Mouse (Mus musculus) adrenal gland, postnatal 4 days (tissue): ENCODE data around the gene Frrs1l. TPM values are rescaled to one million over a fixed set of nuclear protein-coding genes. Genes with fewer than 3 reads are reported as not detected.

ENCODE experiments used
- DNase-seq, 2 experiments: peaks; one replicate each; pipeline ENCODE4 v3.0.0; 2021 to 2022; ENCODE audit warnings: low spot score in 2 of 2, mixed read lengths in 2 of 2
- long read RNA-seq, 2 experiments: library from polyadenylated mRNA; stranded (forward); transcript quantifications; one replicate each; pipeline ENCODE4 v2.0.0; 2021
- total RNA-seq, 2 experiments: library from RNA; stranded (reverse); gene quantifications; 2 replicates each; pipeline ENCODE4 v1.2.3; 2021

The Frrs1l gene
- total RNA-seq = under 1 TPM; 0.84 to 0.99 TPM
- long read RNA-seq, experiment 1 = 0 reads
- long read RNA-seq, experiment 2, full-length matches to known transcripts = 1 of 1 reads
- long read RNA-seq, experiment 2, partial matches to known transcripts = 0 of 1 reads
- long read RNA-seq, experiment 2, other reads (novel, unspliced or antisense) = 0 of 1 reads

DNA sequence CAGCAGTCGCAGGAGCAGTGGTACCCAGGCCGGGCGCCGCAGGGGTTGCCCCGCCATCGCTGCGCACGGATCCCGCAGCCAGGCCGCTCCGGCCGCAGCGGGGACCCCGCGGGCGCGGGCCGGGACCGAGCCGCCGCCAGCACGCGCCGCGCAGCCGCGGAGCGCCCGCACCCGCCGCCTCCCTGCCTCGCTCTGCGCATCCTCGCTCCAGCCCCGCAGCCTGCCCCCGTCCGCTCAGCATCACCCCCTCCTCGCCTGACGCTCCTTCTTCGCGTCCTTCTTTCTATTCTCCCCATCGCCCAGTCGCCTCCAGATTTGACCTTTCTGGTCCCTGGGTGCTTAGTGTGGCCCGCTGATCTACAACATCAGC, at the start of gene Frrs1l:
Frrs1l (minus strand) TSS at position 177 of the 370 bp plus-strand sequence.
- DNase-seq = no peak

DNA sequence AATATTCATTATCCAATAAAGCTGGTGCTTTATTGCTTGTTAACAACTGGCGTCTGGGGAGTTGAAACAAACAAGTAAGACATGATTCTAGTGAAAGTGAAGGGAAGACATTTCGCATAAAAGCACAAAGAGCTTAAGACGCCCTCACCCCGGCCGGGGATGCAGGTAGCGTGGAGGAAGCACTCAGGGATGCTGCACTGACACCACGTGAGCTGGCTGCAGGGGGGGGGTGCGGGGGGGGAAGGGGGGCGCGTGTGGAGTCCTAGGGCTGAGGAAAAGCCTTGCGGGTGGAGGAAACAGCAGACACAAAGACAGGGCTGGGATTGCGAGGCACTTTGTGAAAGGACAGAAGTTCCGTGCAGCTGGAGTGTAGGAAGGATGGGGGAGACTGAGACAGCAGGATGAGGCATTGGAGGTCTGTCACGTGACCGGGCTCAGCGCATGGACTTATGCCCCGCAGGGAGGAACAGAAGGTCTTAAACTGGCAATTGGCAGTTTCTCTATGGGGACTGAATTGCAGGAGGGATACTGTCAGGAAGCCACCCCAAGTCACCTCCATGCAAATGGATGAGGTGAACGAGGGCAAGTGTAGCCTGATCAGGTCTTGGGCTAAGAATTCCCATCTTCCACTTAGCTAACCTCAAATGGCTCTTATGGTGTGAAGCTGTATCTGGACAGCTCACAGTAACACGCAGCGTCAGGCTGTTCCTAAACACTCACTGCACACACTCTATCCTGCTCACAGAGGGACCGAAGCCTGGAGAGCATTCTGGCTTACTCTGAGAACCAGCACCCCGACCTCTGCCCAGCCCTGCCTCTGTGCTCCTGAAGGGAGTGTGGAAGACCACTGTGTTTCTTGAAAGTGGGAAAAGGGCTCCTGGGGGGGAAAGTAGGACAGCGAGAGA, 49.2 kb upstream of the Frrs1l start:
- DNase-seq = no peak

DNA sequence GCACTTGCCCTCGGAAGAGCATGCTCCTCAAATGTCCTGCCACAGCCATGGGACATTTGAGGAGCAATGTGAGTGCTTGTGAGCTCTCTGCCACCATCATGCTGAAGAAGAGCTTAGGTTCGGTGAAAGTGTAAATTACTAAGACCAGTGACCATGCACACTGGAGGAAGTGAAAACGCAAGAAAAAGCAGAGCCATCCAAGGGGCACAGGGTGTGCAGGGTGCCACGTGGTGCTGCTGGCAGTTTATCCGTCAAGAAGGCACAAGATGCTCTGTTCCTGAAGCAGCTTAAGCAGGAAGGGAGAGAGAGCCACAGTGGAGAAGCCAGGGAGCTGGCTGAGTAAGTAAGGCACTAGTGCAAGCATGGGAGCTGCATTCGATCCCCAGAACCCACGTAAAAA, 47.4 kb upstream of the Frrs1l start:
- no peak for DNase-seq

DNA sequence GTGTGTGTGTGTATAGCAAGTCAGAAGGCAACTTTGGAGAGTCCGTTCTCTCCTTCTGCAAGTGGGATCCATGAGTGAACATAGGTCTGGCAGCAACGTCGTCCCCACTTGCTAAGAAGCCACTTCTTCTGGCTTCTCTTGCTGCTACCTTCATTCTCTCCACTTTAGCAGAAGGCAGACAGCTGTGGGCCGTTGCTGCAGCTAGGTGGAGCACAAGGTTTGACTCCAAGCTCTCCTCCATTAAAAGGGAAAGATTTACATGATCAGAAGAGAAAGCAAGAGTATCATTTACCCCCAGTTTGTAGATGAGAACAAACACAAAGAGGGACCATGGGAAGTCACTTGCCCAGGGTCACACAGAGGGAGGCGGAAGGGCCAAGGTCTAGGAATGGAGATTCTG, 44.0 kb upstream of the Frrs1l start:
- DNase-seq = no peak

GRCm38 (mm10) chr4:57031440-57031839, 41.2 kb upstream of the Frrs1l start:
- no peak for DNase-seq

- DNase-seq = no peak
Measured at GRCm38 (mm10) chr4:57027954-57028353, 37.8 kb upstream of the Frrs1l start.

- DNase-seq = no peak
Measured at GRCm38 (mm10) chr4:57023527-57023926, 33.3 kb upstream of the Frrs1l start.

- no peak for DNase-seq
Measured at GRCm38 (mm10) chr4:57021288-57021687, 31.1 kb upstream of the Frrs1l start.

DNA sequence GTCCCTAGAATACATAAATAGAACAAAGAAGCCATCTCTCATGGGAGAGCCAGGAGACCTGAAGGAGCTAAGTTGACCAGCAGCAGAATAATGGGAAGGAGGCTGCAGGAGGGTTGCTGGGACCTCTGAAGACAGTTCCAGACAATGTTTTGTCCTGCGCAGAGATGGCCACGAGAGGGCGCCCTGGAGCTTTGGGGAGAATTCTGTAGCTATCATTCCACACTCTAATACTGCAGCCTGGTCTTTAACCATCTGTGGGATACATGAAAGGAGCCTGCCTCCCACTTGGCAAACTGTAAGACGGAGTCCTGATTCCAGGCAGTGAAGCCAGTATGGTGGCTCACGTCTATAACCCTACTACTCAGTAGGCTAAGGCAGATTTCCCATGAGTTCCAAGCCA, 27.0 kb upstream of the Frrs1l start:
- peak; percentile 58 for DNase-seq

- no peak for DNase-seq
Measured at GRCm38 (mm10) chr4:57016366-57017171, 26.4 kb upstream of the Frrs1l start.

- DNase-seq = no peak
Measured at GRCm38 (mm10) chr4:57015032-57015431, 24.8 kb upstream of the Frrs1l start.

- no peak for DNase-seq
Measured at GRCm38 (mm10) chr4:57011454-57012046, 21.4 kb upstream of the Frrs1l start.

- DNase-seq = no peak
Measured at GRCm38 (mm10) chr4:57010919-57011318, 20.7 kb upstream of the Frrs1l start.

- no peak for DNase-seq
Measured at GRCm38 (mm10) chr4:57010425-57010824, 20.2 kb upstream of the Frrs1l start.

- no peak for DNase-seq
Measured at GRCm38 (mm10) chr4:57007717-57008116, 17.5 kb upstream of the Frrs1l start.

DNA sequence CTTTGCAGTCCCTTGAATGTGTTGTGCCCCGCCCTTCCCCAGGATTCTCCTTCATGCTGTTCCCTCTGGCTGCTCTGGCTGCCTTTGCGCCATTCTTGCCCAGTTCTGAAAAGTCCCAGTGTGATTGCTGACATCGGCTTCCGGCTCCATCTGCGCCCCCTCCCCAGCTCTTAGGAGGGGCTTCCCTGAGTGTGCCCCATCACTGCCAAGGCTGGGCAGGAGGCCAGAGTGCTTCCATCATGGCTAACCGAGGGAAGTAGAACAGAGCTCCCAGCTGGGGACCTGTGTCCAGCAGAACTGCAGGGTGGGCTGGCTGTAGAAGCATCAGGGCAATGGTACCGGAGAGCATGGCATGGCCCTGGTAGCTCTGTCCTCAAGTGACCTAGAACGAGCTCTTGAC, 14.8 kb upstream of the Frrs1l start:
- no peak for DNase-seq

DNA sequence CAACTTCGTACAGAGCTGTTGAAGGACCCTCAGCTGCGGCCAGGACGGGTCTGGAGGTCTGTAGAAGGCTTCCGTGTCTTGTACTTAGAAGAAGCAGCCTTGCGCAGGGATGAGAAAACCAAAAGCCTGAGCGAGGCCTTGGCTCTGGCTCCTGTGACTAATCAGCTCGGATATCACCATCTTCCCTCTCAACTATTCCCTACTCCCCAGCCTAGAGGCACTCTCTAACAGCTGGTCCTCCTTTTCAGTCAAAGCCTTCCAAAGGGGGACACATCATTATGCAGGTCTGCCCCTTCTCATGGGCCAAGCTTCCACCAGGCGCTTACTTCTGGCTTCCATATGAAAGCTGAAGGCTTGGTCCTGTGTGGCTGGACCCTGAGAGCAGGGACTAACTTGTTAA, 13.7 kb upstream of the Frrs1l start:
- DNase-seq = no peak

DNA sequence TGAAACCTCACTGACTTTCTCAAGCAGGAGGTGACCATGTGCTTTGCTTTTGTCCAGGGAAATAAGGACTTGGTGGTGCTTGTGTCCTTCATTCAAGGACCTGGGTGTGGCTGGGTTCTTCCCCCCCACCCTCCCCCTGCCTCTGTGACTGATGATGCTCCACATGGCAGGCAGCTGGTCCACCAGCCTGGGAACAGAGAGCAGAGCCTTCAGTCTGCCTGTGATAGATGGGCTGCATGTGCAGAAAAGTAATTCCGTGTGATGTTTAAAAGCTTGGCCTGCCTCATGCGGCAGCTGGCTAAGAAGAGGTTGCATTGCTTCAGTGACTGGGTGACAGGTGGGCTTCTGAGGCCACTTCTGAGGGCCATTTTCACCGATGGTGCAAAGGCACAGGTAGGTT, 12.6 kb upstream of the Frrs1l start:
- DNase-seq = no peak

GRCm38 (mm10) chr4:57001437-57001836, 11.2 kb upstream of the Frrs1l start:
- DNase-seq = no peak

GRCm38 (mm10) chr4:56993331-56993730, 3.1 kb upstream of the Frrs1l start:
- DNase-seq = no peak

DNA sequence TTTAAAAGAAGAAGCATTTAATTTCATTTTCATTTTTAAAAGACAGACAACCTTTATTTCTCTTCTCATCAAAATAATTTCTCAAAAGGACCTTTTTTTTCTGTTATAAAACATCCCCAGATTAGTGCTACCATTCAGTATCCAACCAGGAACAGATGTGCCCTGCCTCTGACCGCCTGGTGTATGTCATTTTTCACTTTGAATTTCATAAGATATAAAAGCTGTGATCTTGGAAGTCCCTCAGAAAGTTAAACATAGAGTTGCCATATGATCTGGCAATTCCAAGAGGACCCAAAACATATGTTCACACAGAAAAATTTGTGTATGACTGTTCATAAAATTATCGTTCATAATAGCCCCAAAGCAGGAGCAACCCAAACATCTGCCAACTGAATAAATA, 1.8 kb upstream of the Frrs1l start:
- DNase-seq = no peak
